Mouse (Mus musculus): ENCODE measurements around the gene Akirin1. TPM values are rescaled to one million over a fixed set of nuclear protein-coding genes. Genes with fewer than 3 reads are reported as not detected.
A peak's percentile ranks its signal among the peaks of the same experiment; 100 is the strongest.

The Akirin1 gene
- polyA plus RNA-seq, 1 experiment from 2014 or later: 77.2 TPM

DNA sequence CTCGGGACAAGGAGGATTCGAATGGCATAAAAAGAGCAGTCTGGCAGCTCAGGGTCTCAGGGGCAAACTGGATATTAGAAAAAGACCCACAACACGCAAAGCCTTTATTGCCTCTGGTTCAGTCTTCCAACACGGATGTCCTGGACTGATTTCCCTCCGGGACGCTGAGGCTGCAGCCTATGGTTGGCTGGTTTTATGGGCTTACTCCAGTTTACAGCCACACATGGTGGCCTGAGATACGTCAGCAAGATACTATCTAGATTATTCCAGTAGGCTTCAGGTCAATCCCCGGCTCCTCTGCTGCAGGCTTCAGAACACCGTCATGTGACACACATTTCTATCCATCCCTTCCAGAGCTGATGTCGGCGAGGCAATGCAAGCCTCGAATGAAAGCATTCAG is 56.8 kb downstream of the Akirin1 start:
- no peaks in the 10 kb centered on the region for H3K36me3 ChIP-seq (ENCODE audit: control insufficient read depth, insufficient read depth, low read length)
- H3K4me1 ChIP-seq (ENCODE audit: control insufficient read depth, insufficient read depth, low read length): no peaks in the 10 kb centered on the region
- no peak overlapping the region for H3K4me3 ChIP-seq (ENCODE audit: low read depth, low read length)
- H3K27ac ChIP-seq (ENCODE audit: low read length): no peak overlapping the region
- ATAC-seq: no peak
- no peak overlapping the region for H3K9ac ChIP-seq (ENCODE audit: low read depth, low read length)
- H3K9me3 ChIP-seq (replicated peaks; ENCODE audit: control insufficient read depth, low read length, poor library complexity, severe bottlenecking): no peaks in the 10 kb centered on the region
- H3K4me2 ChIP-seq (ENCODE audit: low read length): no peak overlapping the region
- WGBS: 77% methylated on average over 12 of the region's 12 CpGs
- H3K27me3 ChIP-seq (ENCODE audit: control insufficient read depth, insufficient read depth, low read depth, low read length): no peaks in the 10 kb centered on the region

GRCm38 (mm10) chr4:123692071-123692470 is 58.1 kb downstream of the Akirin1 start:
- Histone ChIP-seq H3K9me3 (replicated peaks; ENCODE audit: control insufficient read depth, low read length, poor library complexity, severe bottlenecking) (no peaks in the 10 kb centered on the region), H3K4me2 (ENCODE audit: low read length) (no peak overlapping the region), H3K27me3 (ENCODE audit: control insufficient read depth, insufficient read depth, low read depth, low read length) (no peaks in the 10 kb centered on the region), H3K9ac (ENCODE audit: low read depth, low read length) (no peak overlapping the region), H3K4me1 (ENCODE audit: control insufficient read depth, insufficient read depth, low read length) (no peaks in the 10 kb centered on the region), H3K36me3 (ENCODE audit: control insufficient read depth, insufficient read depth, low read length) (no peaks in the 10 kb centered on the region), H3K4me3 (ENCODE audit: low read depth, low read length) (no peak overlapping the region), H3K27ac (ENCODE audit: low read length) (no peak overlapping the region)
- 90% methylated on average over 3 of the region's 3 CpGs for WGBS
- no peak for ATAC-seq

DNA sequence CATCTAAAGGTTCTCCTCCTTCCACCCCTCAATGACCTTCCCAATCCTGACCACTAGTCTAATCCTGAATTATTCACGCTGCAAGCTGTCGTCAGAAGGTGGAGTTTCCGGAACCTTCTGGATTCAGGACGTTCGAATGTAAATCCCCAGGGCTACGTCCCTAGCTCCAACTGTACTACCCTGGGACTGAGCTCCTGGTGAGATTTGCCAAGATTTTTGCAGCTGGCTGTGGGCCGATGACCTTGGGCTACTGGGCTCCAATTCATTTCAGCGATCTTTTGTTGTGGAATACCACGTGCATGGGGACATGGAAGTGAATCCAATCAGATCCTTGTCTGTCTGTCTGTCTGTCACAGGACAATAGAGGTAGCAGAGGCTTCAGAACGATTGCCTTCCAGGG is 59.8 kb downstream of the Akirin1 start:
- H3K4me3 ChIP-seq (ENCODE audit: low read depth, low read length): no peak overlapping the region
- no peak overlapping the region for H3K9ac ChIP-seq (ENCODE audit: low read depth, low read length)
- H3K27ac ChIP-seq (ENCODE audit: low read length): no peak overlapping the region
- no peaks in the 10 kb centered on the region for H3K9me3 ChIP-seq (replicated peaks; ENCODE audit: control insufficient read depth, low read length, poor library complexity, severe bottlenecking)
- H3K4me1 ChIP-seq (ENCODE audit: control insufficient read depth, insufficient read depth, low read length): peaks cover 4% of the 10 kb centered on the region; the same call in 1 of the 2 replicates
- WGBS: 83% methylated on average over 10 of the region's 10 CpGs
- H3K36me3 ChIP-seq (ENCODE audit: control insufficient read depth, insufficient read depth, low read length): no peaks in the 10 kb centered on the region
- no peak overlapping the region for H3K4me2 ChIP-seq (ENCODE audit: low read length)
- no peak for ATAC-seq
- H3K27me3 ChIP-seq (ENCODE audit: control insufficient read depth, insufficient read depth, low read depth, low read length): no peaks in the 10 kb centered on the region

DNA sequence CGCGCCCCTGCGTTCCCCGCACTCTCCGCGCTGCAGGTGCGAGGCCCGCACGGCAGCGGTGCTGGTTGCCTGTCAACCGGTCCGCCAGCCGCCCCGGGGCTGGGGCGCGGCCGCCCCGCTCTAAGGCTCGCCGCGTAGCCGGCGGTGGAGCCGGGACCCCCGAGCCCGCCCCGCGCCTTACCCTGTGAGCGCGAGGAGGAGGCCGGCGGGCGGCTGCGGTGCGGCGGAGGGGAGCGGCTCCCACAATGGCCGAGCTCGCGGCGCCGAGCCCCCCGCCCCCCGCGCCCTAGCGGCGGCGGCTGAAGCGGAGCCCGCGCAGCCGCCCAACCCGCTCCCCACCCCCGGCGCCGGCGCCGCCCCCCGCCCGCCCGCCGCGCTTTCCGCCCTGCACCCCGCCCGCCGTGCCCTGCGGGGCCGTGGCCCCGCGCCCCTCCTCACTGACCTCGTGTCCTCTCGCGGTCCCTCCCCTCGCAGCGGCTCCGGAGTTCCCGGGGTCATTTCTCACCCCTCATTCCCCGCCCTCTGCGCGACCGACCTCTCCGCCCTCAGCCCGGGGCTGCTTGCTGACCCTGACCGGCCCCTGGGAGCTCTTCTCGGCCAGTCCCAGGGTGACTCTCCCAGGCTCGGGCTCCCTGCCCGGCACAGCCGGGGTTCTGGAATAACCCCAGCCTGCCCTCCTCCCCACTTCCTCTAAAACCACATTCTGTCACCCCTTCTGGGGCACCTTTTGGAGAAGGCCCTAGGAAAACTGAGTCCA is 62.9 kb downstream of the Akirin1 start:
- Histone ChIP-seq H3K9me3 (replicated peaks; ENCODE audit: control insufficient read depth, low read length, poor library complexity, severe bottlenecking) (no peaks in the 10 kb centered on the region), H3K4me3 (ENCODE audit: low read depth, low read length) (peak overlapping the region; percentile 93), H3K4me2 (ENCODE audit: low read length) (peak overlapping the region; percentile 94), H3K36me3 (ENCODE audit: control insufficient read depth, insufficient read depth, low read length) (peaks cover 9% of the 10 kb centered on the region), H3K27ac (ENCODE audit: low read length) (peak overlapping the region; percentile 95), H3K4me1 (ENCODE audit: control insufficient read depth, insufficient read depth, low read length) (peaks cover 18% of the 10 kb centered on the region), H3K27me3 (ENCODE audit: control insufficient read depth, insufficient read depth, low read depth, low read length) (no peaks in the 10 kb centered on the region), H3K9ac (ENCODE audit: low read depth, low read length) (peak overlapping the region; percentile 99)
- under 1% methylated on average over 27 of the region's 89 CpGs for WGBS
- peak; percentile 69 for ATAC-seq

DNA sequence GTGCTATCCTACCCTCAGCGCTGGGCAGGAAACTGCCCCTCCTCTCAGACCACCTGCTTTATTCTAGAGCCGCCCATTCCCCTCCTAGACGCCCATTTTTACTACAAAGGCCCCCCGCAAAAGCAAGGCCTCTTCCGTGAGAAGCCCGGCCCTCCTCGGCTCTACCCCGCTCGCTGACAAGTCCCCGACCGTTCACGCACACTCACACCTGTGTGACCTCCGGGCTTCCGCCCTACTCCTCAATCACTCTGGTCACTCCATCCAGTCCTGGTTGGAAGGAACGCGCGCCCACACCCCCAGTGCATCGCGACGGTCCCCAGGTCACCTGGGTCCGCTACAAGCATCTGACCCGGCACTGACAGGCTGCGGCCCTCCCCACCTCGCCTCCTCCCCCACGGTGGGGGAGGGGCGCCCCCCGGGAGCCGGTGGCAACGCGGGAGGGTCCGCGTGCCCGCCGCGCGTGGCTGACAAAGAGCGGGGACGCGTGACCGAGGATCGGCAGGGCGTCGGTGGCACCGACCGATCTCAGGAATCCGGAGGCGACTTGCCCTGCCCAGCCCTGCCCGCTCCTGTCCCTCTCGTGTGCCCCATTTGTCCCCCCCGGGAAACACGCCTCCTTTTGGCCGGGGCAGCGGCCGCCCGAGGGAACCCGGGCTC is 63.6 kb downstream of the Akirin1 start:
- Histone ChIP-seq H3K9me3 (replicated peaks; ENCODE audit: control insufficient read depth, low read length, poor library complexity, severe bottlenecking) (no peaks in the 10 kb centered on the region), H3K4me2 (ENCODE audit: low read length) (peak overlapping the region; percentile 94), H3K9ac (ENCODE audit: low read depth, low read length) (peak overlapping the region; percentile 99), H3K4me1 (ENCODE audit: control insufficient read depth, insufficient read depth, low read length) (peaks cover 22% of the 10 kb centered on the region), H3K36me3 (ENCODE audit: control insufficient read depth, insufficient read depth, low read length) (peaks cover 9% of the 10 kb centered on the region), H3K4me3 (ENCODE audit: low read depth, low read length) (peak overlapping the region; percentile 93), H3K27ac (ENCODE audit: low read length) (peak overlapping the region; percentile 95), H3K27me3 (ENCODE audit: control insufficient read depth, insufficient read depth, low read depth, low read length) (no peaks in the 10 kb centered on the region)
- peak; percentile 68 for ATAC-seq
- WGBS: under 1% methylated on average over 50 of the region's 56 CpGs

- Histone ChIP-seq H3K9me3 (replicated peaks; ENCODE audit: control insufficient read depth, low read length, poor library complexity, severe bottlenecking) (no peaks in the 10 kb centered on the region), H3K27me3 (ENCODE audit: control insufficient read depth, insufficient read depth, low read depth, low read length) (no peaks in the 10 kb centered on the region), H3K4me1 (ENCODE audit: control insufficient read depth, insufficient read depth, low read length) (peaks cover 29% of the 10 kb centered on the region), H3K4me2 (ENCODE audit: low read length) (peak overlapping the region; percentile 94), H3K36me3 (ENCODE audit: control insufficient read depth, insufficient read depth, low read length) (peaks cover 9% of the 10 kb centered on the region), H3K27ac (ENCODE audit: low read length) (peak overlapping the region; percentile 95), H3K4me3 (ENCODE audit: low read depth, low read length) (peak overlapping the region; percentile 93), H3K9ac (ENCODE audit: low read depth, low read length) (peak overlapping the region; percentile 99)
- WGBS: 27% methylated on average over 8 of the region's 8 CpGs
- ATAC-seq: peak; percentile 31; the same call in 1 of the 2 replicates
Observed at GRCm38 (mm10) chr4:123685506-123686242, 64.5 kb downstream of the Akirin1 start.

DNA sequence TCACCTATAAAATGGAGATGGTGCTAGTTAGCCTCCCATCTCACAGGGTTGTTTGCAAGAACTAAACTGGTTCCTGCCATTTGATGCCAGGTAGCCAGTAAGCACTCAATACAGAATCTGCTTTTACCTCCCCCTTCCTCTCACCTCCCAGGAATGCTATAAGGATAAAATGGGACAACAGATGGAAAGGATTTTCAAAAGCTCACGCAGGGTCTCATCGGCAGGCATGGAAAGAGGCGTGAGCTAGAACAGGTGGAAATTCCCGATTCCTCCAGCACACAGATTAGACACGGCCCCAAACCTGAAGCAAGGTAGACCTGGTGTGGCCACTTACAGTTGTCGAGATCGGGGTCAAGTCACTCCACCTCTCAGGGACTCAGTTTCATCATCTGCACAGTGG is 65.1 kb downstream of the Akirin1 start:
- no peaks in the 10 kb centered on the region for H3K27me3 ChIP-seq (ENCODE audit: control insufficient read depth, insufficient read depth, low read depth, low read length)
- 65% methylated on average over 7 of the region's 7 CpGs for WGBS
- H3K4me2 ChIP-seq (ENCODE audit: low read length): peak overlapping the region; percentile 94
- H3K36me3 ChIP-seq (ENCODE audit: control insufficient read depth, insufficient read depth, low read length): peaks cover 12% of the 10 kb centered on the region
- peak overlapping the region; percentile 99; the same call in 1 of the 2 replicates for H3K9ac ChIP-seq (ENCODE audit: low read depth, low read length)
- ATAC-seq: no peak
- H3K4me3 ChIP-seq (ENCODE audit: low read depth, low read length): peak overlapping the region; percentile 93
- H3K27ac ChIP-seq (ENCODE audit: low read length): no peak overlapping the region
- no peaks in the 10 kb centered on the region for H3K9me3 ChIP-seq (replicated peaks; ENCODE audit: control insufficient read depth, low read length, poor library complexity, severe bottlenecking)
- peaks cover 29% of the 10 kb centered on the region for H3K4me1 ChIP-seq (ENCODE audit: control insufficient read depth, insufficient read depth, low read length)
